Mouse (Mus musculus) kidney, embryonic 14.5 days (tissue): ENCODE data around the gene Slc39a2. TPM values are rescaled to one million over a fixed set of nuclear protein-coding genes. Genes with fewer than 3 reads are reported as not detected.

Source experiments
- ATAC-seq: fragments of 200-750 bp; cut with Nextera tagmentation; 2 replicates; pipeline ENCODE4 v1.8.0; 2017; ENCODE audit warnings: moderate number of reproducible peaks, mild to moderate bottlenecking, moderate TSS enrichment, moderate library complexity; ENCODE audit not compliant: low FRiP score, low TSS enrichment
- H3K27ac ChIP-seq: fragments of 300-500 bp; sonication (generic); 2 replicates; pipeline ENCODE4 v1.5.1; 2014; ENCODE audit warnings: low read depth, mild to moderate bottlenecking, low read length, moderate library complexity, mixed read lengths
- H3K27me3 ChIP-seq: fragments of 300-500 bp; sonication (generic); 2 replicates; pipeline ENCODE4 v1.6.1; 2014; ENCODE audit warnings: mild to moderate bottlenecking, low read length; ENCODE audit not compliant: control insufficient read depth, insufficient read depth
- H3K36me3 ChIP-seq: fragments of 300-500 bp; sonication (generic); 2 replicates; pipeline ENCODE4 v1.6.1; 2014; ENCODE audit warnings: low read length, mixed read lengths; ENCODE audit not compliant: control insufficient read depth, insufficient read depth
- H3K4me1 ChIP-seq: fragments of 300-500 bp; sonication (generic); 2 replicates; pipeline ENCODE4 v1.6.1; 2014; ENCODE audit warnings: low read length, mixed read lengths; ENCODE audit not compliant: control insufficient read depth, insufficient read depth
- H3K4me2 ChIP-seq: fragments of 300-500 bp; sonication (generic); replicated peaks from 2 replicates; pipeline ENCODE4 v1.6.1; 2014; ENCODE audit warnings: low read depth, mild to moderate bottlenecking, low read length
- H3K4me3 ChIP-seq: fragments of 300-500 bp; sonication (generic); 2 replicates; pipeline ENCODE4 v1.5.1; 2014; ENCODE audit warnings: mild to moderate bottlenecking, low read length
- H3K9ac ChIP-seq: fragments of 300-500 bp; sonication (generic); 2 replicates; pipeline ENCODE4 v1.6.1; 2014; ENCODE audit warnings: low read depth, mild to moderate bottlenecking, low read length, moderate library complexity
- H3K9me3 ChIP-seq: fragments of 300-500 bp; sonication (generic); 2 replicates; pipeline ENCODE4 v1.6.1; 2016; ENCODE audit warnings: low read length; ENCODE audit not compliant: control insufficient read depth
- WGBS: fragments of 180-500 bp; shearing (Covaris S2); extraction: QIAGEN DNeasy Blood & Tissue Kit; methylation state at CpG from one replicate; pipeline ENCODE4 v1.1.7; 2014; 5-methylcytosine and 5-hydroxymethylcytosine counted together
- polyA plus RNA-seq: library from polyadenylated mRNA; unstranded; fragments of >200 nt; fragmentation: Nextera tagmentation; extraction: Ambion mirVana; gene quantifications from 2 replicates; pipeline ENCODE4 v1.2.1, GENCODE M21; 2014

Gene Slc39a2
- polyA plus RNA-seq, 1 experiment from 2014 or later: 0.18 TPM

DNA sequence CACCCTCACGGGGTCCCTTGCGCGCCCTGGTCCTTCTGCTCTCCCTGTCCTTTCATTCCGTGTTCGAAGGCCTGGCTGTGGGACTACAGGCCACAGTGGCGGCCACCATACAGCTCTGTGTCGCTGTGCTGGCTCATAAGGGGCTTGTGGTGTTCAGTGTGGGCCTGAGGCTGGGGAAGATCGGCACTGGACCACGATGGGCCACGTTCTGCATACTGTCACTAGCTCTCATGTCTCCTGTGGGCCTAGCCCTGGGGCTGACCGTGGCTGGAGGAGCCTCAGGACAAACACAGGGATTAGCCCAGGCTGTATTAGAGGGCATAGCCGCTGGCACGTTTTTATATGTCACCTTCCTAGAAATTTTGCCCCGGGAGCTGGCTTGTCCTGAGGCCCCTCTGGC, 2.4 kb downstream of the Slc39a2 start:
- Histone ChIP-seq H3K27me3 (no peaks in the 10 kb centered on the region), H3K9me3 (no peaks in the 10 kb centered on the region), H3K9ac (no peak overlapping the region), H3K4me1 (no peaks in the 10 kb centered on the region), H3K4me2 (no peak overlapping the region), H3K4me3 (no peak overlapping the region), H3K36me3 (peaks cover 19% of the 10 kb centered on the region), H3K27ac (no peak overlapping the region)
- 82% methylated on average over 14 of the region's 14 CpGs for WGBS
- ATAC-seq: no peak

DNA sequence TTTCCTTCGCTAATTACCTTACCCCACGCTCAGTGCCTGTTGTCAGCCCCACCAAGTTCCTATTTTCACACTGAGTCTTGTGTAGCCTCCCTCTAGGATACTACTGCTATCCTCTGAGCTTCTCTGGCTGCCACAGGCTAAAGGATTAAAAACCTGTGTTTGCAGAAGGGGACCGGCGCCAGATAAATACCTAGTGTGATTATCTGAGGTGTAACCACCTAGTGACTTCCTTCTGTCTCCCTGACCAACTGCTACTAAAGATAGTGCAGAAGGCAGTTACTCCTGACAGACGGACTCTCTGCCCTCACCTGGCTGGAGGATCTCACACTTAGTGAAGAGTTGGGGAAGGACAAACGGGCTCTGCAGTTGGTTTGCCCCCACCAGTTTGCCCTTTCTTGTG, 3.3 kb downstream of the Slc39a2 start:
- no peak overlapping the region for H3K27ac ChIP-seq
- WGBS: 84% methylated on average over 6 of the region's 6 CpGs
- H3K4me1 ChIP-seq: no peaks in the 10 kb centered on the region
- no peaks in the 10 kb centered on the region for H3K9me3 ChIP-seq
- peaks cover 11% of the 10 kb centered on the region for H3K36me3 ChIP-seq
- H3K4me3 ChIP-seq: no peak overlapping the region
- no peak overlapping the region for H3K4me2 ChIP-seq
- H3K27me3 ChIP-seq: no peaks in the 10 kb centered on the region
- no peak for ATAC-seq
- H3K9ac ChIP-seq: no peak overlapping the region

DNA sequence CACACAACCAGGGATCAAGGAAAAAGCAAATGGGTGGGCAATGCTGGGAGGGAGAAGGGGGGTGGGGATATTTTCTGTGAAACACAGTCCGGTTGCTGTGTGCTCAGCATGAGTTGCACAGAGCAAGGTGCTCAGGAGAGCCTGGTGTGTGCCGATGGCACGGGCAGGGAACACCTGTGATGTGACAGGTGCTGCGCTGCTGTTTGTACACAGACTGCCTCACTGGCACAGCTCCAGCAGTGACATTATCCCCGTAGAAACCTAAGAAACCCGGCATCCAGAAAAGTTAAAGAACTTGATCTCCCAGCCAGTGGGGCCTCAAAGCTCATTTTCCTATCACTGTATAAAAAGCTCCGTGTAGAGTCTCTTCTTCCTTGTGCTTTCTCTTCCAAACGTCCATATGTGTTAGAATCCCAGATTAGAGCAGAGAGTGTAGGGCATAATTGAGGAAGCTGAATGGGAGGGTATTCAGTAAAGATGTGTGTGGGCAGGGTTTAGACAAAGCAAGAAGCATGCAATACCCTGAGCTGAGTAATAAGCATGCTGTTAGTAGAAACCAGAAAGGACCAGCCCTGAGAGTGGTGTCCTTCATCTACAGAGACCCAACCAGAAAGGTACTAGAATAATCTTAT, 4.0 kb downstream of the Slc39a2 start:
- 82% methylated on average over 8 of the region's 8 CpGs for WGBS
- no peaks in the 10 kb centered on the region for H3K27me3 ChIP-seq
- no peaks in the 10 kb centered on the region for H3K9me3 ChIP-seq
- no peak overlapping the region for H3K9ac ChIP-seq
- no peak overlapping the region for H3K27ac ChIP-seq
- H3K4me2 ChIP-seq: no peak overlapping the region
- H3K36me3 ChIP-seq: peaks cover 5% of the 10 kb centered on the region
- no peaks in the 10 kb centered on the region for H3K4me1 ChIP-seq
- H3K4me3 ChIP-seq: no peak overlapping the region
- ATAC-seq: no peak

DNA sequence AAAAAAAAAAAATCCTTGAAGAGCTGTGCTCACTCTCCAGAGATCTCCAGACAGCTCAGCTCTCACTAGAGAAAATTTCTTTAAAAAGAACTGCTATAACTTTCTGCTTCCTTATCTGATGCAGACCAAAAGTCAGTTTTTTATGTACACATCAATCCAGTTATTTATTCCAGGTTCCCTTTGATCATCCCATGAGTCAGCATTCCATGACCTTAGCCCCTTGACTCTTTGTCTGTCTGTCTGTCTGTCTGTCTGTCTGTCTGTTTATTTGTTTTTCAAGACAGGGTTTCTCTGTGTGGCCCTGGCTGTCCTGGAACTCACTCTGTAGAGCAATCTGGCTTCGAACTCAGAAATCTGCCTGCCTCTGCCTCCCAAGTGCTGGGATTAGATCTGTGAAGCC, 6.7 kb downstream of the Slc39a2 start:
- Histone ChIP-seq H3K27ac (no peak overlapping the region), H3K4me3 (no peak overlapping the region), H3K9ac (no peak overlapping the region), H3K9me3 (no peaks in the 10 kb centered on the region), H3K36me3 (no peaks in the 10 kb centered on the region), H3K27me3 (no peaks in the 10 kb centered on the region), H3K4me1 (no peaks in the 10 kb centered on the region), H3K4me2 (no peak overlapping the region)
- WGBS: 100% methylated on average over 1 of the region's 1 CpGs
- ATAC-seq: no peak

DNA sequence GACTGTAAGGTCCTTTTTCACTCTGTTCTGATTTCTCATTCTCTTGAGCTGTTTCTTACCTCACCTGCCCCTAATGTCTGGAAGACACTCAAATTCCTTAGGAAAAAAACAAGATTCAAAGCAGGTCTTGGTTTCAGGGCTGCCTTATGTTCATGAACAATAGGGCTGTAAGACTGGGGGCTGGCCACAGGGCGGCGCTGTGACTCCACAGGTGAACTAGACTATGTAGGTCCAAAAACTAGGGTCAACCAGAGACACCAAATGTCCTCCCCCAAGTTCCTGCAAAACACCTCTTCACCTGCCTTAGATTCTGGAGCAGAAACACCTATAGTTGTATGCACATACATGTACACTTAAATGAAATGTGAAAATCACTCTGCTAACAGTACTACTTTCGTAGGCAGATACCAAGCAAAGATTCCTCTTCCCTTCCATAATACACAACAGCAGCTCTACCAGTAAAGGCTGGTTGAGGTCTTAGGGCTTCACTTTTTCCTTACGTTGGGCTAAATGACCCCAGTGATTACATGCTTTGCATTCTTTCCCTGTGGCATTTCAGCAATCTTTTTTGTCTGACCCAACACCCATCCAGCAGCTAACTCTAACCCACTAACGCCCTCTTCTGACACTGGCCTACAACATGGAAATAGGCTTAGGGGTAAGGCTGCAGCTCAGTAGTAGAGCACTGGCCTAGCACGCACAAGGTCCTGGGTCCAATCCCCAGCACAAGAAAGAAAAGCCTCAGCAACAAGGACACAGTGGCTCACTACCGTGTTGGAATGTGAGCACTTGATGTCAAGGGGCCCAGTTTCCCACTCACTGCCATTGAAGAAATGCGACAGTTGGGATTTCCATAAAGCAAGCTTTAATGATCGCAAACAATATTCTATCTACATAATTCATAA, 10.4 kb downstream of the Slc39a2 start:
- peak; percentile 68; the same call in 1 of the 2 replicates for ATAC-seq
- H3K4me3 ChIP-seq: no peak overlapping the region
- 57% methylated on average over 9 of the region's 9 CpGs for WGBS

DNA sequence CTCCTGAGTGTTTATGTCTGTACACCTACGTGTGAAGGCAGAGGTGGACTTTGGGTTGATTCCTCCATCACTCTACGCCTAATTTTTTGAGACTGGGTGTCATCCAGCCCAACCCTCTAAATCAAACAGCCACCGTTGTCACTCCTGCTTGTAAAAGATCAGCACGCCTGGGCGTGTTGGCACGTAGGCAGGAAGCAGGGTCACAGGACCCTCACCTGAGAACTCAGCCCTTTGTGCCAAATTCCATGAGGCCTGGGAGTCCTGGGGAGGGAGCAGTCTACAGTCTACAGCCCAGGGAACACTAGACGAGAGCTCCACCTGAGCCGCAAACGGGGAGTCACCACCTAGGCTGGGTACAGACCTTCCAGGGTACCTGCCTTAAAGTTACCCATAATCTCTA, 11.1 kb downstream of the Slc39a2 start:
- Histone ChIP-seq H3K36me3 (no peaks in the 10 kb centered on the region), H3K27ac (no peak overlapping the region), H3K4me3 (no peak overlapping the region), H3K9me3 (no peaks in the 10 kb centered on the region), H3K4me1 (no peaks in the 10 kb centered on the region), H3K9ac (no peak overlapping the region), H3K4me2 (no peak overlapping the region), H3K27me3 (0 out of 2 replicates have a peak, but pooled peaks cover 2% of the 10 kb centered on the region)
- WGBS: 82% methylated on average over 9 of the region's 9 CpGs
- 0 out of 2 replicates have a peak, but pooled peaks have one; percentile 29 for ATAC-seq

More for the DNA sequence above, 10.4 kb downstream of the Slc39a2 start:
- Histone ChIP-seq H3K9me3 (no peaks in the 10 kb centered on the region), H3K27me3 (no peaks in the 10 kb centered on the region), H3K9ac (no peak overlapping the region), H3K4me1 (no peaks in the 10 kb centered on the region), H3K27ac (no peak overlapping the region), H3K4me2 (no peak overlapping the region), H3K36me3 (no peaks in the 10 kb centered on the region)

DNA sequence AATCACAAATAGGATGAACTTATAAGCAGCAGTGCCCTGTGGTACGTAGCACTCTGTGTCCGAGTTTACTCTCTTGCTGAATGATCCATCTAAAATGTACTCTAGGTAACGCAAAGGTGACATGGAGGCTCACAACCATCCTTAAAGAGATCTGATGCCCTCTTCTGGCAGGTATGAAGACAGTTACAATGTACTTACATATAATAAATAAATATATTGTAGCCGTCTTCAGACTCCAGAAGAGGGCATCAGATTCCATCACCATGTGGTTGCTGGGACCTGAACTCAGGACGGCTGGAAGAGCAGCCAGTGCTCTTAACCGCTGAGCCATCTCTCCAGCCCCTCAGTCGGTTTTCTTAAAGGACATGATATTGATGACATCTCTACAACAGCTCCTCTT, 12.0 kb downstream of the Slc39a2 start:
- Histone ChIP-seq H3K4me1 (no peaks in the 10 kb centered on the region), H3K9me3 (no peaks in the 10 kb centered on the region), H3K9ac (no peak overlapping the region), H3K27me3 (0 out of 2 replicates have a peak, but pooled peaks cover 2% of the 10 kb centered on the region), H3K27ac (no peak overlapping the region), H3K4me3 (no peak overlapping the region), H3K36me3 (no peaks in the 10 kb centered on the region), H3K4me2 (no peak overlapping the region)
- no peak for ATAC-seq
- WGBS: 71% methylated on average over 7 of the region's 7 CpGs

DNA sequence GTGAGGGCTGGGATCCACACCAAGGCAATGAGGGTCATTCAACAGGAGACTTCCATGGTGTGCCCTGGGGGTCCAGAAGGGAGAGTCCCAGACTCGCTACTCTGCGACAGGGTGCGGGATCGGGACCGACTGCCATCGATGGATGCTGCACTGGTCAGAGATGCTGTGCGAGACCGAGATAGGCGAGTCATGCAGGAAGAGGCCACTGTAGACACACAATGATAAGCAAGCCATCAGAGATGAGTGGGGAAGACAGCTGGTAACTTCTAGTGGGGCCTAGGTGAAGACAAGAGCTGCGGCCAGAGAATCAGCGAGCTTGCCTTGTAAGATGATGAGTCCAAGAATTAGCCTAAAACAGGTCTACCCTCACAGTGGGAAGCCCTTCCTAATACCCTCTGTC, 13.4 kb downstream of the Slc39a2 start:
- Histone ChIP-seq H3K4me3 (no peak overlapping the region), H3K36me3 (no peaks in the 10 kb centered on the region), H3K9ac (no peak overlapping the region), H3K4me2 (no peak overlapping the region), H3K27ac (no peak overlapping the region), H3K27me3 (0 out of 2 replicates have a peak, but pooled peaks cover 2% of the 10 kb centered on the region), H3K4me1 (no peaks in the 10 kb centered on the region), H3K9me3 (no peaks in the 10 kb centered on the region)
- WGBS: 93% methylated on average over 11 of the region's 11 CpGs
- ATAC-seq: no peak

DNA sequence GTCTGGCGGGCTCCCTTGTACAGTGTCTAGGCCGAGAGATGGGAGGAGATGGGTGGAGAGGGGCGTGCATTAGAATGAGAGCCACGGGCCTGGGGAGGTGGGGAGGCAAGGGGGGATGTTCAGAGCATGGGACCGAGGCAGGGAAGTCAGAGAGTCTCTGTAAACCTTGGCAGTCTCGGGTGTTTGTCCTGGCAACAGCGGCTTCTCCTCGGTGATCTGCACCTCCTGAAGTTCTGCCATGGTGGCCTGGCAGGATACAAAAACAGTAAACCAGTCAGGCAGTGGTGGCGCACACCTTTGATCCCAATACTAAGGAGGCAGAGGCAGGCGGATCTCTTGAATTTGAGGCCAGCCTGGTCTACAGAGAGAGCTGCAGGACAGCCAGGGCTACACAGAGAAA, 18.6 kb downstream of the Slc39a2 start:
- H3K36me3 ChIP-seq: no peaks in the 10 kb centered on the region
- no peak overlapping the region for H3K4me3 ChIP-seq
- ATAC-seq: no peak
- no peak overlapping the region for H3K4me2 ChIP-seq
- no peak overlapping the region for H3K9ac ChIP-seq
- no peaks in the 10 kb centered on the region for H3K9me3 ChIP-seq
- H3K4me1 ChIP-seq: peaks cover 12% of the 10 kb centered on the region
- H3K27ac ChIP-seq: no peak overlapping the region
- H3K27me3 ChIP-seq: 0 out of 2 replicates have a peak, but pooled peaks cover 2% of the 10 kb centered on the region
- 86% methylated on average over 10 of the region's 10 CpGs for WGBS
